Mouse (Mus musculus) spleen, postnatal 0 days (tissue): ENCODE measurements around the gene Olfr826. TPM values are rescaled to one million over a fixed set of nuclear protein-coding genes. Genes with fewer than 3 reads are reported as not detected.

Source experiments
- polyA plus RNA-seq: library from polyadenylated mRNA; unstranded; fragments of >200 nt; fragmentation: Nextera tagmentation; extraction: Ambion mirVana; gene quantifications from 2 replicates; pipeline ENCODE4 v1.2.1, GENCODE M21; 2015

Olfr826 gene
- not detected in 2 replicates for polyA plus RNA-seq

GRCm38 (mm10) chr10:130184086-130184485 is at the start of gene Olfr826:
Olfr826 (minus strand) TSS chr10:130184186.

GRCm38 (mm10) chr10:130214303-130214702 is 30.3 kb upstream of the Olfr826 start, which contains the start of gene Olfr827:
Olfr827 (minus strand) TSS chr10:130214403.

GRCm38 (mm10) chr10:130166666-130167065 is 17.3 kb downstream of the Olfr826 start, which contains the start of gene Olfr825:
Olfr825 (minus strand) TSS chr10:130166766.

GRCm38 (mm10) chr10:130129900-130130299 is 54.1 kb downstream of the Olfr826 start, which contains the start of gene Olfr824:
Olfr824 (minus strand) TSS chr10:130130000.

Other genes starting within 250 kb of the Olfr826 start
- not detected in 2 replicates for gene Olfr818, start 235.1 kb downstream of the Olfr826 start, polyA plus RNA-seq
- not detected in 2 replicates for gene Olfr819, start 216.9 kb downstream of the Olfr826 start, polyA plus RNA-seq
- not detected in 2 replicates for gene Olfr247, start 208.0 kb downstream of the Olfr826 start, polyA plus RNA-seq
- not detected in 2 replicates for gene Gm10310, start 199.1 kb downstream of the Olfr826 start, polyA plus RNA-seq
- gene Olfr820, start 171.6 kb downstream of the Olfr826 start, polyA plus RNA-seq: not detected in 2 replicates
- gene Olfr821, start 153.8 kb downstream of the Olfr826 start, polyA plus RNA-seq: not detected in 2 replicates
- not detected in 2 replicates for gene Olfr822, start 113.0 kb downstream of the Olfr826 start, polyA plus RNA-seq
- not detected in 2 replicates for gene Olfr823, start 68.8 kb downstream of the Olfr826 start, polyA plus RNA-seq
- gene Olfr824, start 54.2 kb downstream of the Olfr826 start, polyA plus RNA-seq: not detected in 2 replicates
- not detected in 2 replicates for gene Olfr825, start 17.4 kb downstream of the Olfr826 start, polyA plus RNA-seq
- not detected in 2 replicates for gene Olfr827, start 30.2 kb upstream of the Olfr826 start, polyA plus RNA-seq
- not detected in 2 replicates for gene Neurod4, start 96.1 kb upstream of the Olfr826 start, polyA plus RNA-seq
- 7.5 and 10.8 TPM in 2 replicates for gene Tespa1, start 138.7 kb upstream of the Olfr826 start, polyA plus RNA-seq
- 0.08 and 0.17 TPM in 2 replicates for gene Vmn2r84, start 210.1 kb upstream of the Olfr826 start, polyA plus RNA-seq
- gene Vmn2r85, start 245.5 kb upstream of the Olfr826 start, polyA plus RNA-seq: not detected in 2 replicates